Mouse (Mus musculus) WW6 (cell line): ENCODE results near the gene A630023A22Rik.

Experiments used
- DNase-seq: peaks from one replicate; pipeline ENCODE4 v3.0.0-alpha.2; 2013; ENCODE audit warnings: low read depth, low spot score

The A630023A22Rik gene

GRCm38 (mm10) chr14:34086806-34087205 is 15.7 kb downstream of the A630023A22Rik start:
- no peak for DNase-seq

- no peak for DNase-seq
These were observed 16.8 kb downstream of the A630023A22Rik start, which contains the start of gene Anxa8 for GRCm38 (mm10) chr14:34085731-34086130. Gene Anxa8 (plus strand): TSS chr14:34085981.

- DNase-seq: peak; percentile 61
These were observed 22.1 kb downstream of the A630023A22Rik start for GRCm38 (mm10) chr14:34080321-34080997.

- DNase-seq: no peak
These were observed 24.3 kb downstream of the A630023A22Rik start for GRCm38 (mm10) chr14:34078293-34078692.

- DNase-seq: no peak
These were observed 25.3 kb downstream of the A630023A22Rik start for GRCm38 (mm10) chr14:34077222-34077621.

GRCm38 (mm10) chr14:34075346-34075745 is 27.2 kb downstream of the A630023A22Rik start:
- DNase-seq: no peak

GRCm38 (mm10) chr14:34071665-34072064 is 30.9 kb downstream of the A630023A22Rik start:
- DNase-seq: no peak

- DNase-seq: no peak
These were observed 50.0 kb downstream of the A630023A22Rik start, which contains the start of gene Antxrl for GRCm38 (mm10) chr14:34052516-34052915. Gene Antxrl (plus strand): TSS chr14:34052707.

GRCm38 (mm10) chr14:34050101-34050779 is 52.3 kb downstream of the A630023A22Rik start:
- no peak for DNase-seq

- DNase-seq: no peak
These were observed 59.2 kb downstream of the A630023A22Rik start for GRCm38 (mm10) chr14:34043341-34043740.

GRCm38 (mm10) chr14:34041241-34041640 is 61.3 kb downstream of the A630023A22Rik start:
- no peak for DNase-seq

GRCm38 (mm10) chr14:34033841-34034610 is 68.5 kb downstream of the A630023A22Rik start:
- no peak for DNase-seq

- no peak for DNase-seq
These were observed 75.8 kb downstream of the A630023A22Rik start for GRCm38 (mm10) chr14:34026710-34027109.

GRCm38 (mm10) chr14:34016938-34017337 is 85.6 kb downstream of the A630023A22Rik start:
- no peak for DNase-seq

- no peak for DNase-seq
These were observed 86.2 kb downstream of the A630023A22Rik start, which contains the start of gene Gm5460 for GRCm38 (mm10) chr14:34016381-34016780. Gene Gm5460 (plus strand): TSS chr14:34016758.

GRCm38 (mm10) chr14:34015063-34015462 is 87.5 kb downstream of the A630023A22Rik start, which contains the start of gene Gm30083:
Gene Gm30083 (minus strand): TSS chr14:34015182.
- DNase-seq: no peak

- DNase-seq: no peak
These were observed 100.2 kb downstream of the A630023A22Rik start for GRCm38 (mm10) chr14:34002358-34002757.

GRCm38 (mm10) chr14:34001445-34001844 is 101.1 kb downstream of the A630023A22Rik start:
- DNase-seq: no peak
